Mouse (Mus musculus): ENCODE measurements around the gene Gon4l. TPM values are rescaled to one million over a fixed set of nuclear protein-coding genes. Genes with fewer than 3 reads are reported as not detected.

The Gon4l gene
- total RNA-seq, 1 experiment from 2014 or later: 38.0 TPM

- no peak for ATAC-seq (replicated peaks; ENCODE audit: low read depth, poor library complexity, severe bottlenecking)
Measured at GRCm38 (mm10) chr3:88906393-88907159, 71.5 kb downstream of the Gon4l start.

- ATAC-seq (replicated peaks; ENCODE audit: low read depth, poor library complexity, severe bottlenecking): no peak
Measured at GRCm38 (mm10) chr3:88912585-88912984, 77.6 kb downstream of the Gon4l start.

GRCm38 (mm10) chr3:88913511-88914383 lies 78.7 kb downstream of the Gon4l start, which contains the start of gene Msto1:
Gene Msto1, minus strand, starts transcription at chr3:88913999.
- peak; percentile 99 for ATAC-seq (replicated peaks; ENCODE audit: low read depth, poor library complexity, severe bottlenecking)

GRCm38 (mm10) chr3:88914384-88914810 lies 79.4 kb downstream of the Gon4l start:
- ATAC-seq (replicated peaks; ENCODE audit: low read depth, poor library complexity, severe bottlenecking): no peak

GRCm38 (mm10) chr3:88918981-88919380 lies 84.0 kb downstream of the Gon4l start:
- ATAC-seq (replicated peaks; ENCODE audit: low read depth, poor library complexity, severe bottlenecking): no peak

GRCm38 (mm10) chr3:88921411-88921810 lies 86.4 kb downstream of the Gon4l start:
- ATAC-seq (replicated peaks; ENCODE audit: low read depth, poor library complexity, severe bottlenecking): no peak

- peak; percentile 69 for ATAC-seq (replicated peaks; ENCODE audit: low read depth, poor library complexity, severe bottlenecking)
Measured at GRCm38 (mm10) chr3:88923989-88924591, 89.1 kb downstream of the Gon4l start.

- ATAC-seq (replicated peaks; ENCODE audit: low read depth, poor library complexity, severe bottlenecking): no peak
Measured at GRCm38 (mm10) chr3:88925651-88926050, 90.6 kb downstream of the Gon4l start.

GRCm38 (mm10) chr3:88929501-88929900 lies 94.5 kb downstream of the Gon4l start:
- ATAC-seq (replicated peaks; ENCODE audit: low read depth, poor library complexity, severe bottlenecking): no peak

GRCm38 (mm10) chr3:88939071-88939470 lies 104.0 kb downstream of the Gon4l start:
- no peak for ATAC-seq (replicated peaks; ENCODE audit: low read depth, poor library complexity, severe bottlenecking)

GRCm38 (mm10) chr3:88939749-88940148 lies 104.7 kb downstream of the Gon4l start:
- ATAC-seq (replicated peaks; ENCODE audit: low read depth, poor library complexity, severe bottlenecking): peak; percentile 84

- ATAC-seq (replicated peaks; ENCODE audit: low read depth, poor library complexity, severe bottlenecking): no peak
Measured at GRCm38 (mm10) chr3:88942316-88942880, 107.4 kb downstream of the Gon4l start.

GRCm38 (mm10) chr3:88944109-88944508 lies 109.1 kb downstream of the Gon4l start:
- ATAC-seq (replicated peaks; ENCODE audit: low read depth, poor library complexity, severe bottlenecking): no peak

- ATAC-seq (replicated peaks; ENCODE audit: low read depth, poor library complexity, severe bottlenecking): peak; percentile 66
Measured at GRCm38 (mm10) chr3:88949786-88950575, 115.0 kb downstream of the Gon4l start.

GRCm38 (mm10) chr3:88950576-88951326 lies 115.7 kb downstream of the Gon4l start, which contains the start of the genes Ash1l and Dap3:
Gene Ash1l, plus strand, starts transcription at chr3:88950622.
Gene Dap3, minus strand, starts transcription at chr3:88951181.
- peak; percentile 68 for ATAC-seq (replicated peaks; ENCODE audit: low read depth, poor library complexity, severe bottlenecking)

GRCm38 (mm10) chr3:88951327-88951800 lies 116.3 kb downstream of the Gon4l start:
- no peak for ATAC-seq (replicated peaks; ENCODE audit: low read depth, poor library complexity, severe bottlenecking)

GRCm38 (mm10) chr3:88953246-88953645 lies 118.2 kb downstream of the Gon4l start:
- no peak for ATAC-seq (replicated peaks; ENCODE audit: low read depth, poor library complexity, severe bottlenecking)

GRCm38 (mm10) chr3:88953736-88954135 lies 118.7 kb downstream of the Gon4l start:
- ATAC-seq (replicated peaks; ENCODE audit: low read depth, poor library complexity, severe bottlenecking): no peak
